Mouse (Mus musculus) hindbrain, embryonic 14.5 days (tissue): ENCODE data around the gene Klhl7. TPM values are rescaled to one million over a fixed set of nuclear protein-coding genes. Genes with fewer than 3 reads are reported as not detected.
A peak's percentile ranks its signal among the peaks of the same experiment; 100 is the strongest.

Experiments used
- ATAC-seq: fragments of 200-750 bp; cut with Nextera tagmentation; 2 replicates; pipeline ENCODE4 v1.8.0; 2017; ENCODE audit warnings: moderate number of reproducible peaks, mild to moderate bottlenecking, moderate TSS enrichment, moderate library complexity; ENCODE audit not compliant: low FRiP score
- DNase-seq: peaks from one replicate; pipeline ENCODE4 v3.0.0-alpha.2; 2015; ENCODE audit warnings: low spot score
- H3K27ac ChIP-seq: fragments of 300-500 bp; sonication (generic); 2 replicates; pipeline ENCODE4 v1.5.1; 2014; ENCODE audit warnings: mild to moderate bottlenecking, moderate library complexity
- H3K27me3 ChIP-seq: fragments of 300-500 bp; sonication (generic); 2 replicates; pipeline ENCODE4 v1.6.1; 2014; ENCODE audit warnings: mild to moderate bottlenecking, low read length, mixed read lengths; ENCODE audit not compliant: control insufficient read depth, insufficient read depth
- H3K36me3 ChIP-seq: fragments of 300-500 bp; sonication (generic); replicated peaks from 2 replicates; pipeline ENCODE4 v1.6.1; 2014; ENCODE audit not compliant: control insufficient read depth, insufficient read depth
- H3K4me1 ChIP-seq: fragments of 300-500 bp; sonication (generic); replicated peaks from 2 replicates; pipeline ENCODE4 v1.6.1; 2014; ENCODE audit warnings: antibody characterized with exemption, low read length, mixed read lengths; ENCODE audit not compliant: control insufficient read depth, insufficient read depth
- H3K4me2 ChIP-seq: fragments of 300-500 bp; sonication (generic); replicated peaks from 2 replicates; pipeline ENCODE4 v1.6.1; 2014; ENCODE audit warnings: mild to moderate bottlenecking, moderate library complexity
- H3K4me3 ChIP-seq: fragments of 300-500 bp; sonication (generic); replicated peaks from 2 replicates; pipeline ENCODE4 v1.5.1; 2014; ENCODE audit warnings: mild to moderate bottlenecking, low read length
- H3K9ac ChIP-seq: fragments of 300-500 bp; sonication (generic); 2 replicates; pipeline ENCODE4 v1.6.1; 2014
- H3K9me3 ChIP-seq: fragments of 300-500 bp; sonication (generic); 2 replicates; pipeline ENCODE4 v1.6.1; 2016; ENCODE audit warnings: low read length; ENCODE audit not compliant: control insufficient read depth
- WGBS: fragments of 180-500 bp; shearing (Covaris S2); extraction: QIAGEN DNeasy Blood & Tissue Kit; methylation state at CpG from one replicate; pipeline ENCODE4 v1.1.7; 2014; 5-methylcytosine and 5-hydroxymethylcytosine counted together
- polyA plus RNA-seq: library from polyadenylated mRNA; unstranded; fragments of >200 nt; fragmentation: Nextera tagmentation; extraction: Ambion mirVana; gene quantifications from 2 replicates; pipeline ENCODE4 v1.2.1, GENCODE M21; 2014

Gene Klhl7
- polyA plus RNA-seq, 1 experiment from 2014 or later = 152 TPM

GRCm38 (mm10) chr5:24107071-24107739, 6.8 kb downstream of the Klhl7 start:
- Histone ChIP-seq H3K4me1 (peaks cover 33% of the 10 kb centered on the region), H3K36me3 (0 out of 2 replicates have a peak, but pooled peaks cover 5% of the 10 kb centered on the region)

DNA sequence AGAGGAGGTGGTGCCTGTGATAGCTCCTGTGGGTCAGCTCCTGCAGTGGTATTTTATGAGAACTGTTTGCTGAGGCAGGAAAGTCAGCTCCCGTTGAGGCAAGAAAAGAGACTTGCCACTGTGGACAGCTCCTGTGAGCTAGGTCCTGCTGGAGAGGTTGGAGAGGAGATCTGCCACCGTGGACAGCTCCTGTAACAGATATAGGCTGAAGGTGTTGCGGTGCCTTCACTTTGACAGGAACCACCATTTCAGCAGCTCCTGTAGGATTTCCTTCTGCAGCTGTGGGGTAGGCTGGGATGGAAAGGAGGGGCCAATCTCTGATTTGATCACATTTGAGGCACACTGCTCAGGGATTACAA, 7.3 kb downstream of the Klhl7 start:
- H3K27me3 ChIP-seq = no peaks in the 10 kb centered on the region
- no peak overlapping the region for H3K27ac ChIP-seq
- 0 out of 2 replicates have a peak, but pooled peaks cover 5% of the 10 kb centered on the region for H3K36me3 ChIP-seq
- H3K4me2 ChIP-seq = no peak overlapping the region
- H3K4me1 ChIP-seq = peaks cover 28% of the 10 kb centered on the region
- ATAC-seq (no peak), DNase-seq (no peak)
- no peak overlapping the region for H3K4me3 ChIP-seq
- H3K9me3 ChIP-seq = no peaks in the 10 kb centered on the region
- 93% methylated on average over 3 of the region's 3 CpGs for WGBS
- no peak overlapping the region for H3K9ac ChIP-seq

More at GRCm38 (mm10) chr5:24107071-24107739, 6.8 kb downstream of the Klhl7 start:
- Histone ChIP-seq H3K4me2 (no peak overlapping the region), H3K9ac (no peak overlapping the region), H3K27ac (no peak overlapping the region), H3K27me3 (no peaks in the 10 kb centered on the region), H3K4me3 (no peak overlapping the region), H3K9me3 (no peaks in the 10 kb centered on the region)
- DNase-seq (no peak), ATAC-seq (no peak)
- 93% methylated on average over 7 of the region's 7 CpGs for WGBS

DNA sequence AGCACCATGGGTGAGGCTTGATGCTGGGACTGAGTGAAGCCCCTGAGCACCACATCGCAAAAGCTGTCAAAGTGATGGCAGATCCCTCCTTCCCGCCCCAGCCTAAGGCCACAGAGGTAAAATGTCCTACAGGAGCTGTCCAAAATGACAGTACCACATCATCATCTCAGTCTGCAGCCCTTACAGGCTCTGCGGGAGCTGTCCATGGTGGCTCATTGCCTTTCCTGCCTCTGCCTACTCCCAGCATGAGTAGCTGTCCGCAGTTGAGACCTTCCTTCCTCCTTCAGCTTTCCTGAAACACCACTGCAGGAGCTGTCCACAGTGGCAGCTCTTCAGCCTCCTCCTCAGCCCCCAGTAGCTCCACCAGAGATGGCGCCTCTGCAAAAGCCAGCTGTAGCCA, 9.7 kb downstream of the Klhl7 start:
- Histone ChIP-seq H3K9ac (no peak overlapping the region), H3K4me3 (no peak overlapping the region), H3K4me2 (no peak overlapping the region), H3K9me3 (no peaks in the 10 kb centered on the region), H3K27ac (no peak overlapping the region), H3K27me3 (no peaks in the 10 kb centered on the region), H3K36me3 (0 out of 2 replicates have a peak, but pooled peaks cover 5% of the 10 kb centered on the region), H3K4me1 (peaks cover 5% of the 10 kb centered on the region)
- ATAC-seq (no peak), DNase-seq (no peak)
- WGBS = 85% methylated on average over 5 of the region's 5 CpGs

DNA sequence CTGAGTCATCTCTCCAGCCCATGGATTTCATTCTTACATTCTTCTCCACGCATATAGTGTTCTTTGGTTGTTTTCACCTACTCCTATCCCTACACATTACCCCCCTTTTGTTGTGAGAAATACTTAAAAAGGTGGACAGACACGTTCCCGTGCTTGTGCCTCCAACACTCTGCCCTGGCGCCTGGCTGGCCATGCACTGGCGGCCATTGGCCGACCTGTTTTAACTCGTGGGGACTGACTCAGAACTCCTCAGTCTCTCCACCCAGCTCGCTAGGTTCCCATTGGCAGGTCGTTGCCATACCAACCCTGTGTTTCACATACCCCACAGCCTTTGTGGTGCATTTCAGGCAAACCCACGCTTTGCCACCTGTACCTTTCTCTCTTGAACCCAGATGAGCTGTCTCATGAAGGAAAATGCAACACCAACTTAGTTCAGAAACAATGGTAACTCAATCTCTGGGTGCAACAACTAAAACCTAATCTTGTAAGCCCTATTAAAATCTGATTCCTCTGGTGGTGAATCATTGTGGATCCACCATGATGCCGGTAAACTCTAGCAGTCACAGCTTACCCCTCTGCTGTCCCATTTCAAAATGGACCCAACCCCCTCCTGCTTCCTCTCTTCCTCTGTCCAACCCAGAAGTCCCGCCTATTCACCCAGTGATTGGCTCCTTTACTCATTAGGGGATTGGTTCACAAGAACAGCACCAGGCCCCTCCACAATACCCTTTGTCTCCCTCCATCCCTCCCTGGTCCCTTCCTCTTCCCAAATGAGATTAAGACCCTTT, 11.9 kb downstream of the Klhl7 start:
- WGBS = 86% methylated on average over 12 of the region's 12 CpGs
- H3K27me3 ChIP-seq = no peaks in the 10 kb centered on the region
- no peak overlapping the region for H3K4me3 ChIP-seq
- ATAC-seq (no peak), DNase-seq (no peak)
- H3K4me1 ChIP-seq = no peaks in the 10 kb centered on the region
- H3K9me3 ChIP-seq = no peaks in the 10 kb centered on the region
- no peak overlapping the region for H3K27ac ChIP-seq
- H3K4me2 ChIP-seq = no peak overlapping the region
- H3K9ac ChIP-seq = no peak overlapping the region
- H3K36me3 ChIP-seq = 0 out of 2 replicates have a peak, but pooled peaks cover 5% of the 10 kb centered on the region

DNA sequence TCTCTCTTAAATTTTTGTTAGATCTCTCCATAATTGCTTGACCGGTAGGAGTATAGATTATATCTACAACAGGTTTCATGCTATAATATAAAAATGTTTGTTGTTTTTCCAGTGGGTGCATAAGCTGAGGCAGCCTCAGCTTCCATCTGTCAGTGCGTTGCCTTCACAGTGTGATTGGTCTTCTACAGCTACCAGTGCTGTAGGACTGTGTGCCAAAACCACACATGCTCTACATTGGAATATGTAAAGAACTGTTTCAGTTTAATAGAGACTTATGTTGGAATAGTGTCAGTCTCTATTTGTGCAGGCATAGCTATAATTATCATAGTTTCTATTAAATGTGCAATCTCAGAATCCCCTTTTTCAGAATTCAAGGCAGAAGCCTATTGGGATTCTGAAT, 21.8 kb downstream of the Klhl7 start:
- H3K4me2 ChIP-seq = no peak overlapping the region
- WGBS = 92% methylated on average over 2 of the region's 2 CpGs
- no peak overlapping the region for H3K27ac ChIP-seq
- H3K4me1 ChIP-seq = peaks cover 8% of the 10 kb centered on the region
- no peak overlapping the region for H3K9ac ChIP-seq
- H3K9me3 ChIP-seq = no peaks in the 10 kb centered on the region
- H3K27me3 ChIP-seq = no peaks in the 10 kb centered on the region
- H3K36me3 ChIP-seq = peaks cover 13% of the 10 kb centered on the region; the same call in 1 of the 2 replicates
- no peak overlapping the region for H3K4me3 ChIP-seq
- no peak for DNase-seq
- ATAC-seq = no peak

DNA sequence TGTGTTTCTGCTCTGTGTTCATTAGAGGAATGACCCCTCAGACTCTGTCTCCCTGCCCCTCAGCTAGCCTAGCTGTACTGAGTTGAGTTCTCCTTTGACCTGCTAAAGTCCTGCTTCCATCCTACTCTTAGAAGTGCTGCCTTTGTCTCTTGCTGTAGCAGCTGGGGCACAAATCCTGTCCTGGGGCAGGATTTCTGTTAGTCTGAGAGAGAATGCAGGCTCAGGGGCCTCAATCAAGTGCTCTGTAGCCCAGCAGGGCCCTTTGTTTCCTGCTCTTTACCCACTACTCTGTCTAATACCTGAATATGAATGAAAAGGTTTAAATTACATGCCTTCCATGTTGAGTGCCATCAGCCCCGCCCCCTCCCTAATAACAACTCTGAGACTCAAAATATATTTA, 23.8 kb downstream of the Klhl7 start:
- H3K4me1 ChIP-seq = peaks cover 8% of the 10 kb centered on the region
- no peaks in the 10 kb centered on the region for H3K27me3 ChIP-seq
- H3K36me3 ChIP-seq = 0 out of 2 replicates have a peak, but pooled peaks cover 12% of the 10 kb centered on the region
- peak overlapping the region; percentile 67 for H3K27ac ChIP-seq
- no peak overlapping the region for H3K4me2 ChIP-seq
- no peak overlapping the region for H3K9ac ChIP-seq
- ATAC-seq (no peak), DNase-seq (no peak)
- WGBS = 73% methylated on average over 1 of the region's 1 CpGs
- H3K4me3 ChIP-seq = no peak overlapping the region
- H3K9me3 ChIP-seq = no peaks in the 10 kb centered on the region

DNA sequence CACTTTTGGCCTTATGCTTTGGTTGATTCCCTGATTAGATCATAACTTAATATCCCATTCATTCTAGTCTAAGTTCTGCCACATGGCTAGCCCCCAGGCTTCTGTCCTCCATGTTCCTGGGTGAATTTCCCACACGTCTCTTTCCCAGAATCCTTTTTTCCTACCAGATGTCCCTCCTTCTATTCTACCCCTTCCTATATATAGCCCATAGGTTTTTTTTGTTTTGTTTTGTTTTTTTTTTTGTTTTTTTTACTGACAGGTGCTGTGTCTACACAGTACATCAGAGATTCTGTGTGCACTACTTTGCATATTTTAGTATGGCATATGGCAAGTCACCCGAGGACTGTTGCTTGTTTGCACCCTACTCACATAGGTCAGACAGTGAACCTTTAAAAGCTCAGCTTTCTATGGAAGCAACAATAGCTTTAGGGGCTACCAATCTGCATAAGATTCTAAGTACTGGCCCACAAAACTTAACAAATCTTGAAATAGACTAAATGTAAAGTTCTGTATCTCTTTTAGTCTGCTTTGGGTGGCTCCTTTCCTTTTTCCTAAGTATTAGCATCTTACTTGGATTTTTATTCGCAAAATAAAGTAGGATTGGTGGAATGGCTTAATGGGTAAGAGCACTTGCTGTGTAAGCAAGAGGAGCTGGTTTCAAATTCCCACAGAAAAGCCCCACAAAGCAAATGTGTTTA, 24.3 kb downstream of the Klhl7 start:
- no peak for DNase-seq
- H3K27me3 ChIP-seq = no peaks in the 10 kb centered on the region
- H3K9ac ChIP-seq = no peak overlapping the region
- H3K36me3 ChIP-seq = 0 out of 2 replicates have a peak, but pooled peaks cover 8% of the 10 kb centered on the region
- ATAC-seq = no peak
- H3K4me1 ChIP-seq = peaks cover 8% of the 10 kb centered on the region
- WGBS = 45% methylated on average over 3 of the region's 3 CpGs
- no peak overlapping the region for H3K4me3 ChIP-seq
- no peak overlapping the region for H3K4me2 ChIP-seq
- no peaks in the 10 kb centered on the region for H3K9me3 ChIP-seq
- no peak overlapping the region for H3K27ac ChIP-seq

- ATAC-seq = no peak
- Histone ChIP-seq H3K36me3 (peaks cover 19% of the 10 kb centered on the region; the same call in 1 of the 2 replicates), H3K27ac (no peak overlapping the region), H3K4me2 (no peak overlapping the region), H3K27me3 (no peaks in the 10 kb centered on the region), H3K9me3 (no peaks in the 10 kb centered on the region), H3K9ac (no peak overlapping the region), H3K4me1 (peaks cover 8% of the 10 kb centered on the region), H3K4me3 (no peak overlapping the region)
- no peak for DNase-seq
- WGBS = 48% methylated on average over 1 of the region's 1 CpGs
These were observed 25.7 kb downstream of the Klhl7 start for GRCm38 (mm10) chr5:24125910-24126636.
